Mouse (Mus musculus) midbrain, postnatal 0 days (tissue): ENCODE results near the gene Vps8. TPM values are rescaled to one million over a fixed set of nuclear protein-coding genes. Genes with fewer than 3 reads are reported as not detected.
A peak's percentile ranks its signal among the peaks of the same experiment; 100 is the strongest.

Source experiments
- ATAC-seq: fragments of 200-750 bp; cut with Nextera tagmentation; 2 replicates; pipeline ENCODE4 v1.8.0; 2017; ENCODE audit warnings: moderate number of reproducible peaks, mild to moderate bottlenecking, moderate TSS enrichment, moderate library complexity; ENCODE audit not compliant: low FRiP score
- DNase-seq: peaks from one replicate; pipeline ENCODE4 v3.0.0-alpha.2; 2015; ENCODE audit warnings: low spot score
- H3K27ac ChIP-seq: fragments of 300-500 bp; sonication (generic); 2 replicates; pipeline ENCODE4 v1.5.1; 2014; ENCODE audit warnings: low read depth, mild to moderate bottlenecking, low read length, mixed read lengths
- H3K27me3 ChIP-seq: fragments of 300-500 bp; sonication (generic); 2 replicates; pipeline ENCODE4 v1.6.1; 2014; ENCODE audit warnings: low read length, control low read depth, mixed read lengths; ENCODE audit not compliant: insufficient read depth
- H3K36me3 ChIP-seq: fragments of 300-500 bp; sonication (generic); 2 replicates; pipeline ENCODE4 v1.6.1; 2014; ENCODE audit warnings: low read length, control low read depth, mixed read lengths; ENCODE audit not compliant: insufficient read depth
- H3K4me1 ChIP-seq: fragments of 300-500 bp; sonication (generic); 2 replicates; pipeline ENCODE4 v1.6.1; 2014; ENCODE audit warnings: mild to moderate bottlenecking, control low read depth, antibody characterized with exemption, low read length, mixed read lengths; ENCODE audit not compliant: insufficient read depth
- H3K4me2 ChIP-seq: fragments of 300-500 bp; sonication (generic); 2 replicates; pipeline ENCODE4 v1.6.1; 2014; ENCODE audit warnings: low read depth, mild to moderate bottlenecking, low read length, mixed read lengths; ENCODE audit not compliant: poor library complexity, severe bottlenecking
- H3K4me3 ChIP-seq: fragments of 300-500 bp; sonication (generic); 2 replicates; pipeline ENCODE4 v1.5.1; 2014; ENCODE audit warnings: low read depth, mild to moderate bottlenecking, low read length, moderate library complexity
- H3K9ac ChIP-seq: fragments of 300-500 bp; sonication (generic); replicated peaks from 2 replicates; pipeline ENCODE4 v1.6.1; 2014; ENCODE audit warnings: mild to moderate bottlenecking, low read length, moderate library complexity, mixed read lengths; ENCODE audit not compliant: poor library complexity, severe bottlenecking
- H3K9me3 ChIP-seq: fragments of 300-500 bp; sonication (generic); 2 replicates; pipeline ENCODE4 v1.6.1; 2016; ENCODE audit warnings: low read length, control low read depth
- CTCF ChIP-seq: IDR thresholded peaks from 2 replicates; pipeline ENCODE4 v1.5.1; 2016; ENCODE audit warnings: antibody characterized with exemption, mild to moderate bottlenecking
- WGBS: fragments of 180-500 bp; shearing (Covaris S2); extraction: QIAGEN DNeasy Blood & Tissue Kit; methylation state at CpG from one replicate; pipeline ENCODE4 v1.1.7; 2014; 5-methylcytosine and 5-hydroxymethylcytosine counted together
- polyA plus RNA-seq: library from polyadenylated mRNA; unstranded; fragments of >200 nt; fragmentation: Nextera tagmentation; extraction: Ambion mirVana; gene quantifications from 2 replicates; pipeline ENCODE4 v1.2.1, GENCODE M21; 2015
- total RNA-seq: library from RNA; depleted of rRNA; stranded (reverse); fragments of >200 nt; gene quantifications from 2 replicates; pipeline ENCODE4 v1.2.3, GENCODE M21; 2014

The Vps8 gene
- total and polyA plus RNA-seq, 2 experiments from 2014 or later = 26.0 to 35.2 TPM

GRCm38 (mm10) chr16:21389316-21389715, 33.6 kb upstream of the Vps8 start:
- 32% methylated on average over 3 of the region's 3 CpGs for WGBS
- Histone ChIP-seq H3K4me1 (no peaks in the 10 kb centered on the region), H3K27ac (no peak overlapping the region), H3K4me2 (no peak overlapping the region), H3K9me3 (no peaks in the 10 kb centered on the region), H3K9ac (no peak overlapping the region), H3K4me3 (no peak overlapping the region), H3K27me3 (no peaks in the 10 kb centered on the region), H3K36me3 (no peaks in the 10 kb centered on the region)
- TF ChIP-seq CTCF = no peak
- DNase-seq (peak; percentile 34), ATAC-seq (no peak)

GRCm38 (mm10) chr16:21390744-21391143, 32.2 kb upstream of the Vps8 start:
- no peaks in the 10 kb centered on the region for H3K27me3 ChIP-seq
- no peak overlapping the region for H3K4me2 ChIP-seq
- H3K4me1 ChIP-seq = 0 out of 2 replicates have a peak, but pooled peaks cover 5% of the 10 kb centered on the region
- H3K9me3 ChIP-seq = no peaks in the 10 kb centered on the region
- no peak overlapping the region for H3K9ac ChIP-seq
- H3K4me3 ChIP-seq = no peak overlapping the region
- no peaks in the 10 kb centered on the region for H3K36me3 ChIP-seq
- 31% methylated on average over 5 of the region's 5 CpGs for WGBS
- DNase-seq (no peak), ATAC-seq (no peak)
- no peak overlapping the region for H3K27ac ChIP-seq
- TF ChIP-seq CTCF = no peak

- TF ChIP-seq CTCF = peak; percentile 73
- Histone ChIP-seq H3K9me3 (no peaks in the 10 kb centered on the region), H3K9ac (no peak overlapping the region), H3K4me1 (peaks cover 8% of the 10 kb centered on the region; the same call in 1 of the 2 replicates), H3K4me2 (no peak overlapping the region), H3K27ac (peak overlapping the region; percentile 43; the same call in 1 of the 2 replicates), H3K27me3 (no peaks in the 10 kb centered on the region), H3K4me3 (no peak overlapping the region), H3K36me3 (no peaks in the 10 kb centered on the region)
- WGBS = 61% methylated on average over 6 of the region's 6 CpGs
- ATAC-seq = no peak
- DNase-seq = peak; percentile 55
Observed at GRCm38 (mm10) chr16:21392099-21392498, 30.8 kb upstream of the Vps8 start.

GRCm38 (mm10) chr16:21392517-21393112, 30.3 kb upstream of the Vps8 start:
- peak; percentile 95 for DNase-seq
- peak; percentile 84 for ATAC-seq
- Histone ChIP-seq H3K4me3 (no peak overlapping the region), H3K27me3 (no peaks in the 10 kb centered on the region), H3K36me3 (no peaks in the 10 kb centered on the region), H3K4me2 (no peak overlapping the region), H3K4me1 (peaks cover 10% of the 10 kb centered on the region; the same call in 1 of the 2 replicates), H3K9ac (no peak overlapping the region), H3K27ac (peak overlapping the region; percentile 43; the same call in 1 of the 2 replicates), H3K9me3 (no peaks in the 10 kb centered on the region)
- 21% methylated on average over 9 of the region's 9 CpGs for WGBS
- TF ChIP-seq CTCF = peak; percentile 89

GRCm38 (mm10) chr16:21395546-21395945, 27.4 kb upstream of the Vps8 start:
- no peak for TF ChIP-seq CTCF
- Histone ChIP-seq H3K4me3 (no peak overlapping the region), H3K27me3 (no peaks in the 10 kb centered on the region), H3K27ac (peak overlapping the region; percentile 59), H3K36me3 (no peaks in the 10 kb centered on the region), H3K9me3 (no peaks in the 10 kb centered on the region), H3K9ac (no peak overlapping the region), H3K4me1 (peaks cover 21% of the 10 kb centered on the region), H3K4me2 (no peak overlapping the region)
- DNase-seq (no peak), ATAC-seq (no peak)
- 13% methylated on average over 7 of the region's 7 CpGs for WGBS

GRCm38 (mm10) chr16:21397681-21398080, 25.2 kb upstream of the Vps8 start:
- Histone ChIP-seq H3K4me3 (no peak overlapping the region), H3K9ac (no peak overlapping the region), H3K4me1 (peaks cover 21% of the 10 kb centered on the region), H3K27ac (no peak overlapping the region; the same call in 1 of the 2 replicates), H3K4me2 (no peak overlapping the region), H3K36me3 (no peaks in the 10 kb centered on the region), H3K9me3 (no peaks in the 10 kb centered on the region), H3K27me3 (no peaks in the 10 kb centered on the region)
- no peak for TF ChIP-seq CTCF
- DNase-seq (no peak), ATAC-seq (no peak)
- 29% methylated on average over 5 of the region's 5 CpGs for WGBS
